Mouse (Mus musculus): ENCODE results near the gene Lrrc9.

Gene Lrrc9

DNA sequence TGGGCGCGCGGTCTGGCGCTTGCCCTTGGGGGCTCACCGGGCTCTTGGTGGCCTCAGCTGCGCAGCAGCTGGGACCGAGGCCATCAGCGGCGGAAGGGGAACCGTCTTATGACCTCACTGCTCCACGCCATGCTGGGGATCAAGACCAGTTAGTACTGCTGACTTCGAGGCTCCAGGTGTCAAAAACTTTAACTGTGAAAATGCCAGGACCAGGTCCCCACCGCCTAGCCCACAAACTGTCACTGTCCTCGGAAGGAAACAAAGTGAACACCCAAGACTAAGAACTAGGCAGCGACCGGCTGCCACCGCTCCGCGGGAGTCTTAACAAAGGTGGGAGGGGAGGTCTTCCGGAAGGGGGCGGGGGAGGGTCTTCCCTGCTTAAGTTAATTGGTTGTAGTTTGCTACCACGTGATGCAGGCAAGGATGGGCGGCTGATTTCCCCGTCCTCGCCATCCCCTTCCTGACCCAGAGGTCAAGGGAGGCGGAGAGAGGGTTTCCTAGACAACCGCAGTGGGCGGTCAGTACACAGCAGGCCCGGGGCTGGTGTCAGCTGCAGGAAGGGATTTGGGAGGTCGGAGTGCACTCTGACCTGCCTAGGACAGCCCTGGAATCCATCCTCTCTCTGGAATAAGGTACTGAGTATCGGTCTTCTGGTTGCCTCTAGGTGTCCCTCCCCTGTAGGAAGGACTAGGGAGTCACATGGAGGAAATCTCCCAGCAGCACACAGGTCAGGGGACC, at the start of gene Lrrc9:
Gene Lrrc9, plus strand, starts transcription at position 28 of the 738 bp plus-strand sequence.
- DNase-seq = peak; percentile 63

DNA sequence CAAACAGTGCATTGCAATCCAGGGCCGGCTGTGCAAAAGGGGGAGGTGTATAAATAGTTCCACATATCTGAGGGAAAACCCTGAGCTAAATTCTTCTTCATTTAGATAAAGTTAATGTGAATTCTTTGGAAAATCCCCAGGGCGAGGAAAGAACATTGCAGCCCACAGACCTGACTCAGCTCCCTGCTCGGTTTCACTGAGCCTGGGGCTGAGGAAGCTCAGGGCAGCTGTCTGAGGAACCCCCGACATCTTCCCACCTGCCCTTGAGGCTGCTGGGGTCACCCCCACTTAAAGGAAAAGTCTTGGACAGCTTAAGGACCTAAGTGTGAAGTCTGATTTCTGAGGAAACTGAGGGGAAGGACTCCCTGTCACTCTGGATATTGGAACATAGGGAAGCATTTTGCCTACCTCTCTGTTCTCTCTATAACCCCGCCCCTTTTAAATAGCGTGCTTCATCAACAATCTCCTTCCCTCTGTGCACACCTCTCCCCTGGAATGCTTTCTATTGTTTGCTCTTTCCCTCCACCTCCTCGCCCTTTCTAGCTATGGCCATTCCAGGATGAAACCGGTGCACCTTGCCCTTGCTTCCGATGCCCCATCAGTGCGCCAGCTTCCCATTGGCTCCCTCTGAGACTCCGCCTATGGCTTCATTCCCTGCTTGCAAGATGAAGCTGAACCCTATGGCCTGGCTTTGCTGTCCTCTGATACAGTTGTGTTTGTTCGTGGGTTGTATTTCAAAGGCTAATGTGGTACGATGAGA, 48.4 kb upstream of the Lrrc9 start:
- DNase-seq = no peak

DNA sequence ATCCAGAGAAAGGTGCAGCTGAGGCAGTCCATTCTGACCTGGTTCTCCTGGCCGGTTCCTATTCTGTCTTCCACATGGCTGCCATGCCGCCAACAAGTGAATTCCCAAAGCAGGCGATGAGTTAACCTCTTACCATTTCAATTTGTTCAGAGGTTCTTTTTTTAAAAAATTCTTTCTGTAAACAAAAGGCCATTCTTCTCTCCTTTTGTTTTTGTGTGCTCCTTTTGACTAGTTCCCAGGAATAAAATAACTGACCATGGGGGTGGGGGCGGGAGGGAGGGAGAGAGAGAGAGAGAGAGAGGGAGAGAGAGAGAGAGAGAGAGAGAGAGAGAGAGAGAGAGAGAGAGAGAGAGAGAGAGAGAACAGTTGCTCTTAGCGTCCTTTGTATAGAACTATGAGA, 36.6 kb upstream of the Lrrc9 start:
- DNase-seq = no peak

DNA sequence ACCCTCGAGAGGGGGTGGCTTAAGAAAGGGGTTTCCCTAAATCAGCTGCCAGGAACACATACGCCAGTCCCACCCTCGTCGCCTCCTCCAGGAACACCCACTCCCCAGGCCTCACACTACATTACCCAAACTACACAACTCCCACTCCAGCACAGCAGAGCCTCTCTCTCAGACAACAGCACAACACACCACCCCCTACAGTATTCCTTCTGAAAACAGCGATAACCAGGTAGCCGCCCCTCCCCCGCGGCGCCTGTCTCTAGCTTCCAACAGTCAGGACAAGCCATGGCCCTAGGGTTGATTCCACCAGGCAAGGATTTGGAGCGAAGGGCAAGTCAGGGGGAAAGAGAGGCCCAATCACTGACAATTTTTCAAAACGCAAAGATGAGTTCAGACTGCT, 34.5 kb upstream of the Lrrc9 start:
- no peak for DNase-seq

DNA sequence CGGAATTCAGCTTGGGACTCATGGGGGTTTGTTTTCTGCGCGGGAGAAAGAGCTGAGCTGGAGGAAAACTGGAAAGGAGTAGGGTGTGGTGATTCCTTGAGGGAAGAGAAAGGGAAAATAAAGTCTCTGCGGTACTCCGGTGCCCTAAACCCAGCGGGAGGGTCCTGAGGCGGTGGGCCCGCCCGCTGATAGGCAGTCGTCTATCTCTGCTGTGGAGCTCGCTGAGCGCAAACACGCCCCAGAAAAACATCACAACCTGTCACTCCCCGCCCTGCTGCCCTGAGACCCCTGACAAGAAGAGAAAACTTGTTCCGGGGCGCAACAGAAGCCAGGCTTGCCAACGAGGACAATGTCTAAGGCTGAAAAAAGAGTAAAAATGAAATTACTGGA, 34.0 kb upstream of the Lrrc9 start:
- no peak for DNase-seq

DNA sequence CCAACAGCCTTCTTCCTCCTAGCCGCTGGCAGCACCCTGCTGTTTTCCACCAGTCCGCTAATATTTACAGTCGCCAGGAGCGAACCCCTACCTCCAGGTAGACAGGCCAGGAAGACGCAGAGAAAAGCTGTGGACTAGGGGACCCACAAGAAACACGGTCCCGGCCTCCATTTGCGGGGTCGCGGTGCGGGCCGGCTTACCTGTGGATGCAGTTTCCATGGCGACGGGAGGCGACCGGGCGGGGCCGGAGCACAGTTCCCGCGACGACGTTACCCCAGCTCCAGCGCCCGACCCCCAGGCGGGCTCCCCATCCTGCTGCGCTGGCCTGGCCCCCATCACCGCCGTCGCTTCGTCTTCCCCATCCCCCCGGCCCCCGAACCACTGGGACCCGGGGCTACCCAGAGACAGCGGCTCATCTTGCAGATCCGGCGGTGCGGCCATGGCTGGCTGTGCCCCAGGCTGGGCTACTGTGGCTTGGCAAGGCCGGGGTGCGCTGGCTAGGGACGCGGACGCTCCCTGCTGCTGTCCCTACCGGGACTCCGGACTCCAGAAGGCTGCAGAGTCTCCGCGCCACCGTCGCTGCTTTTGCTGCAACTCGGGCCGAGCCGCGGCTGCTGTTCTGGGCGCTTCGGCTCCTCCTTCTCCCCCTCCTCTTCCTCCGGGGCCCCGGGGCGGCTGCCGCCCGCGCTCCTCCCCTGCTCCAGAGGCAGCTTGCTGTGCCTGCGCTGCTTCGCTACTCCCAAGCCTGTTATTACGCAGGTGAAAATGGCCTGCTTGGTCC, 33.4 kb upstream of the Lrrc9 start:
- DNase-seq = peak; percentile 39

DNA sequence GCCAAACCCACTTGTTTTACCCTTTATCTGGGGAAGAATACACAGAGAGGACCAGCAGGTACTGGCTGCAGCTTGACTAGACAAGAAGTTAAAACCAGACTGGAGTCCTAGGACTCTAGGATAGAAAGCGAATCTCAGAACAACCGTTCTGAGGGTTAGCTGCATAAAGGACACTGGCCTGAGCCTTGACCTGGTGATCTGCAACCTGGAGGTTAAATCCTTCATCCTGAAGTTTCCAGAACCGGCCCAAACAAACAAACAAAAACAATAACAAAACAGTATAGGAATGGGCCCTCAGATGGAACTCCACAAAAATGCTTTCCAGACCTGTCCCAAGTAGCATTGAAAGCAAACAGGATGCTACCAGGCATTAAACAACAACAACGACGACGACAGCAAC, 32.7 kb upstream of the Lrrc9 start, which contains the start of gene Rtn1:
Gene Rtn1, minus strand, starts transcription at position 101 of the 400 bp plus-strand sequence.
- no peak for DNase-seq

DNA sequence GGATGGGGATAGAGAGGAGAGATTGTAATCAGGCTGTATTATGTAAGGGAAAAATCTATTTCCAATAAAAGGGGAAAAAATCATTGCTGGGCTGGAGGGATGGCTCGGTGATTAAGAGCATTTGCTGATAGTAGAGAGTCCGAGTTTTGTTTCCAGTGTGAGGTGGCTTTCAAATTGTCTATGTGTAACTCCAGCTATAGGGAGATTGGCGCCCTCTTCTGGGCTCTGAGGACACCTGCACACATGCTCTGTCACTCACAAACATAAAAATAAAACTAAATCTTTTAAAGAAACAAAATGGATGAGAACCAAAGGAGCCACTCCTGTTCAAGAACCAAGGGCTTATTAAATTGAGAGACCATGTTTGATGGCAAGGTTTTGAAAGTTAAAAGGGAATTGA, 23.9 kb upstream of the Lrrc9 start:
- peak; percentile 10 for DNase-seq

DNA sequence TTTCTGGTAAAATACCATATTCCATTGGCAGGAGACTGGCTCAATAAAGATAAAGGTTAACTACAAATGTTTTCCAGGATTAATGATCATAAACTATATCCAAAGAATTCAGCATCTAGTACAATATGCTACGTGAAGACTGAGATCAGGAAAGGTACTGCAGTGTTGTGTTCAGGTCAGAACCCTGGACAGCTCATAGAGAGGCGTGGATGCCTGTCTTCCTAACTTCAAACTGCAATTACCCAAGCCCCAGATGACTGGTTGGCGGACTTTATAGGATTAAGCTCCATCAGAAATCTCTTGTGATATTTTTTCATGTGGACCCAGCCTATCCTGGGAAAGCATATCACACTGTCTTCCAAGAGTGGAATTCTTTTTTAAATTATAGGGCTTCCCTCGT, 19.0 kb upstream of the Lrrc9 start:
- DNase-seq = no peak

DNA sequence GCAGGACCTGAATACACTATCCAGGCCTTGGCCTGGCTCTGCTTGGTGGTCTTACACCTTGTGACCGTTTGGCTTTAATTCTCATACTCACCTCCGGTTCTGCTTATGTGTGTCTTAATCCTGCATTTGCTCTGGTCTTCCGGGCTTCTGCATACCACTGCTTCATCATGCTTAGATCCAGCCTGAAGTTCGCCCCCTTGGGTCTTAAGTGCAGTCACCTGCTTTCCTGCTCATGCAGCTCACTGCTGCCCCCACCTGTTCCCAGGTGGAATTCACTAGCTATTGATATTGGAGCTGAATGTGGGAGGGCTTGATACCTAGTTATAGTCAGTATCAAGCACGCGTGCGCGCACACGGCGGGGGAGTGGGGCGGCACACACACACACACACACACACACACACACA, 13.9 kb upstream of the Lrrc9 start:
- DNase-seq = peak; percentile 80

DNA sequence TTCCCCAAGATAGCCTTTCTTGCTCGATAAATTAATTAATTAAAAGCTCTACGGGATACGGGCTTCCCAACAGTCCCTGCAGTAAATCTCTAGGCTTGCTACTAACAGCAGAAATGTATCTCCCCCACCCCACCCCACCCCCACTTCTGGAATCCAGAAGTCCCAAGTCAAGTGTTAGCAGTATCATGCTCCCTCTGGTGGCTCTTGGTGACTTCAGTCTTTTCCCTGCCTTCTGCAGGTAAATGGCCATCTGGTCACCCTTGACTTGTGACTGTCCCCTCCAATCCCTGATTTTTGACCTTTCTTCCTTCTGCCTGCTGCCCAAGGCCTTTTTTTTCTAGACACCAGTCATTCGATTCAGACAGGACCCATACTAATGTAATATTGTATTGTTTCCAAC, 9.5 kb upstream of the Lrrc9 start:
- no peak for DNase-seq

DNA sequence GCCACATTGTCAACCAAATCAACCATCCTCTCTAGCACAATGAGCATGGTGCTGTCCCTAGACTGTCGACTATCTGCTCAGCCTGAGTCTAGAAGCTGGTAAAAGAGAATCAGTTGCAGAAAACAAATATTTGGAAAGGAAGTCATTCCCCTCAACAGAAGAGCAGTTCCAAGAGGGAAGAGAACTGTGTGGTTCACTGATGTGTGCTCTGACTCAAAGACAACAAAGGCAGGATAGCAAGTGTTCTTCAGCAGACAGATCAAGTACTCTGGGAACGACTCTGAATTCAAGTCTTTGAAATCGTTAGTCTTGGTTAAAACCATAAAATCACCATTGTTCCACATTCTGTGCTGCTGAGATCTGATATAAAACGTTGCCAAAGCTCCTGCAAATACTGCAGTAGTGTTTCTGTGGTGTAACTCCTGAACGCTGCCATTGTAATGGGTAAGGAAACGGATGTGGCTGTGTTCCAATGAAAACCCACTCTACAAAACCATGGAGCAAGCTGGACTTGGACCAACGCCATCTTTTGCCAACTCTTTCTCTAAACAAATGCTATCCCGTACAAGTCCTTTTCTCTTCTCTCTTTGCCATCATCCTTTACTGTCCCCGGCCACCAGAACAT, 8.3 kb upstream of the Lrrc9 start:
- peak; percentile 71 for DNase-seq

DNA sequence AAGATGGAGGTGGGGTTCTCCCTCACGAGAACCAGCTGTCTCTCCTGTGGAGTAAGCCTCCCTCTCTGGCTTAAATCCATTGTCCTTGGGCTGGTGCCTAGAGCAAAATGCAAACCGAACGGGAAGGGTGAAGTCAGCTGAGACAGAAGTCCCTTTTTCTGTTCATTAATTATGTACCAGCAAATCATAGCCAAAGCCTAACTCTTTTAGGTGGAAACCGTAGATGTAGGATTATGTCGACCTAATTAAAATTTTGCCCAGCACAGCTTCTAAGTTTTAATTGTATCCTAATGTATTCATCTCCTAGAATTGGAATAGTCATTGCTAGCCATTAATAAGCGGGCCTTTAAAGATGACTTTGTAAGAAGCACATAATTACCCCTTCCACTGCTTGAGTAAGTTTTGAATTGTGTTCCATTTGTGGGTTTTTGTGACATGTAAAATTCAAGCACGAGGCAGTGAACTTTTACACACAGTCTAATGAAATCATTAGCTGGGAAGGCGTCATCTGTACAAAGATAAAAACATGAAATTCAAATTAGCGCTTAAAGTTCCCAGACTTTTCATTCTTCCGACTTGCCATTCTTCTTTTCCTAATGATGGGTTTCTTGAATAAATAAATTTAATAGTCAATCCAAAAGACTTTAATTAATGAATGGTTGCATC, 3.9 kb upstream of the Lrrc9 start:
- no peak for DNase-seq

DNA sequence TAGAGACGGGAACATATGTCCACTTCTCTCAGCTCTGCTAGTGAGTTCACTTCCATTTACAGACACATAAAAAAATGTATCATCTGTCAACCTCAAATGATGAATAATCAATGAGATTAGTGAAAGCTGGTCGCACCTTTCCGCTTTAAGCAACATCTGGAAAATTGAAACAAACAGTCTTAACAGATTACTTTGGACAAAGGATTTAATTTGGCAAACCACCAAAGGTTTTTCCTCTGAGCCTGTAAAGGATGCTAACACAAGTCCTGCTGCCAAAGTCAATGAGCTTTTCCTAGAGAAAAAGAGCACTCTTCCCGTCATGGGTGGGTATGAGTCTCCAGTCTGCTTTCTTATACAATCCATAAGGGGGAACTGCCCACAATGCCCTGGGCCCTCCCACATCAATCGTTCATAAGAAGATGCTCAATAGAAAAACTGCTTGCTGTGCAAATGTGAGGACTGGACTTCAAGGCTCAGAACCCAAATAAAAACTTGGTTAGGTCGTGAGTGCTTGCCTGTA, 2.6 kb upstream of the Lrrc9 start:
- DNase-seq = peak; percentile 10

DNA sequence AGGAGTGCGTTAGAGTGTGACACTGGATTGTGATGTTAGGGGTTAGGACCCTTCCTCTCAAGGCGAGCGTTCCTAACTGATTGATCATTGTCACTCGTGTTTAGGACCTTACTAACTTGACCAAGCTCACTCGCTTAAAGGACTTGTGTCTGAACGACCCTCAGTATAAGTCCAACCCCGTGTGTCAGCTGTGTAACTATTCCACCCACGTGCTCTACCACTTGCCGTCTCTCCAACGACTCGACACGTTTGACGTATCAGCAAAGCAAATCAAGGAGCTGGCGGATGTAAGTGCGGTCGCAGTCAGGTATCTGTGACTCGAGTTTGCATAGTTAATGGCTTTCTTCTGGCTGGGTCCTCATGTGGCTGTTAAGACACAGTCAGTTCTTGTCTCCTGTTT, 12.3 kb downstream of the Lrrc9 start:
- DNase-seq = no peak

DNA sequence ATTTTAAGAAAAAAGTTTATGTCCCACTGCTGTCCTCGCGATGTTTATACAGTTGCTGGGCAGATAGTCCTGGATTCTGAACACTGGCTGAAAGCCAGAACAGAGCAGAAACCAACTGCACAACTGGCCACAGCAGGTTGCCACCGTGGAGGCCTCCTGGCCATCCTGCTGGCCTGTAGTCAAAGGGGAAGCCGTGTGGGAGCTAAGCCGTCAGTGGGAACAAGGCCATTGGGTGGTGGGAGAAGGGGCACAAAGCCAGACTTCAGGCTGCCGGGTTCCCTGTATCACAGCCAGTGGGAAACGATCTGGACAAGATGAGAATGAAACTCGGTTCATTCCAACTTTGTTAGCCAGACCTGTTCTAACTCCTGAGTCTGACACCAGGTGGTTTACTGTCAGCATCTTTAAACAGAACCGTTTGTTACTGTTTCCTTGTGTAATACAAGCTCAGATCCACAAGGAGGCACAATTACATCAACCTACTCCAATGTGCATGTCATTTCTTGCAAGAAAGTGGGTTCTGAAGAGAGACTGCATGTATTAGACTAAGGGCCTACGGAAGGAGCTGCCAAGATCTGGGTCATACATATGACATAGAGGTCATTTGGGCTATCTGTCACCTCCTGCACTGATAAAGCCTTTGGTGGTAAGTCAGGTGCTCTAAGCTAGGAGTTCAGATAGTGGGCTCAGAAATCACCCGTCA, 19.7 kb downstream of the Lrrc9 start:
- DNase-seq = peak; percentile 18

DNA sequence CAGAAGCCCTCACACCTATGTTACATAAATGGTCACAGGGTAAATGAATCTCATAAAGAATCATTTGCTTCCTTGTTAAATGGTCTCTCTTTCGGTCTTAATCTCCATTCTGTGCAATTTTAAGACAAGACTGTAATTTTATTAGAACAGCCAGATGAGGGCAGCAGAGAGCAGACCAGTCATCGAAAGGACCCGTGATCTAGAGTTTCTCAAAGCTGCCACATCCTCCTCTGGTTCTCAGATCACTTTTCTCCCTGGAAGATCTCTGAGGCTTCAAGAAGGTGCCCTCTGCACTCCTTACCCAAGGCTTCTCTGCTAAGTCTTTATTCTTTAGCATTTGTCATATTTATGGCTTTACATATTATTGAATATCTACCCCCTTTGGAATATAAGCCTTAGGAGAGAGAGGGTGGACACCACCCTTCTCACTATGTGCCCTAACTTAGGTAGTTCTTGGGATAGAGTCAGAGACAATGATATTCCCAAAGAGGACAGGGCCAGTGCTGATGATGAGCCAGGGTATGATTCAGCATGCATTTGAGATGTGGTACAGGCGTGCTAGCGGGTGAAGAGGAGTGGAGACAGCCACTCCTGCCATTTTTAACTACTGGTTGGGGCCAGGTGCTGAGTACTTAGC, 20.3 kb downstream of the Lrrc9 start:
- DNase-seq = peak; percentile 60

DNA sequence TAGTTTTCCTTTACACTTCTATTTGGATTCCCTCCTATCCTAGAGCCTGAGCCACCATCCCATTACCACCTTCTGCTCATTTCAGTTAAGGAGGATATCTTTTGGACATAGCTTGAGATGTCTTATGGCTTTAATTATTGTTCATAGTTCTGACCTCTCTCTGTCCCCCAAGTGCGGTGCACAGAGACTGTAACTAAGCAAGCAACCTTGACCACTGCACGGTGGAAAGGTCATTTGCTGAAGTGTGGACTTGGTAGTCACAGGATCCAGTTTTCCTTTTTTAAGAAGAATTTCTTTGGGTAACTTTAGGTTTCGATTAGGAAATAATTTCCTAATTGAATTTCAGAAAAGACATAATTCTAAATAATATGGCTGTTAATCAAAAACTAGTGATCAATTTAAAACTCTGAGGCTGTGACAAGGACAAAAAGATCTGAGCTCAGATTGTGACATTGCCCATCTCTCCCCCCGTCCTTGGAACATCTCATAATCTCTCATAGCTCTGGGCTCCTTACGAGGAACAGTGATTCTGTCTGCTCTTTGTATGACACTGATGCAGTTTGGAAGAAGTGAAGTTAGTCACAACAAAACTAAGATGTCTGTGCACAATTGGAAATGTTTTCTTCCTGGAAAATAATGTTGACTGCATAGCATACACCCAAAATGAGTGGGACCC, 24.3 kb downstream of the Lrrc9 start:
- DNase-seq = no peak

DNA sequence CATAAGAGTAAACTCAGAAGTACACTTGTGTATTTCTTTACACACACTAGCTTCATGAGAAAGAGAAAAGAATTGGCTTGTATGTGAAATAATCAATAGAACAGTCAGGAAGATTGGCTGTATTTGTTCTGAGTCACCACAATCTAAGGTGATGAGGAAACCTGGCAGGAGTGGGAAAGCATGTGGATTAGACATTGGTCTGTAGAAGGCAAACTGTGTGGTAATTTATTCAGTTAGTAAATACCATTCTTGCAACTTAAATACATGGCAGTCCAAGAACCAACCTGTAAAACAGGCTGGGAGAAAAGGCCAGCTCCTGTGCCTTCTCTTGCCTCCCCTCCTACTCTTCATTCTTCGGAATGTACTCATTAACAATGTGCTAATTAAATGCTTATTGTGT, 25.6 kb downstream of the Lrrc9 start:
- DNase-seq = no peak

DNA sequence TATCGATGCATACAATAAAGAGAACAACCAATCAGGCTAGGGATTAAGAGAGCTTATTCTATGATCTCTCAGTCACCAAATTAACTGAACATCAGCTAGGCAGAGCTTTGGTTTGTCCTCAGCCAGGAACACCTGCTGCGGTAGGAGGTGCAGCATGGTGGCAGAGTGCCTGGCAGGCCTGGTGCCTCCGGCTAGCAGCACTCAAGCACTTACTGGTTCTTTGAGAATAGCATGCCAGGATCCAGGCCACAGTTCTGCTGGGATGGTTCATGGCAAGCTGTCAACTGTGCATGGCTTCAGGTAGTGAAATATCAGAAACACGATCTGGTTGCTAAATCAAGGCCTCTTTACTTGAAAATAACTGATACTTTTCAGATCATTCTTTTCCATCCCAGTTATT, 26.1 kb downstream of the Lrrc9 start:
- DNase-seq = no peak
